Mouse (Mus musculus): ENCODE measurements at regions not wholly inside any gene's neighbourhood (a gene's known extent, or its start where the extent isn't known, plus 50 kb on each side); places are given as distances from the start of the nearest gene placed in this dataset.

- DNase-seq: no peak
Measured at GRCm38 (mm10) chr16:85743022-85743421, 59.9 kb downstream of the Adamts1 start.

- DNase-seq: no peak
Measured at GRCm38 (mm10) chr16:85738606-85739195, 64.2 kb downstream of the Adamts1 start.

- DNase-seq: no peak
Measured at GRCm38 (mm10) chr16:85728026-85728425, 74.9 kb downstream of the Adamts1 start.

GRCm38 (mm10) chr16:85721968-85722367 is 80.9 kb downstream of the Adamts1 start:
- DNase-seq: no peak

GRCm38 (mm10) chr16:85712291-85712690 is 90.6 kb downstream of the Adamts1 start:
- DNase-seq: no peak

- DNase-seq: no peak
Measured at GRCm38 (mm10) chr16:85704254-85705020, 98.5 kb downstream of the Adamts1 start.

- no peak for DNase-seq
Measured at GRCm38 (mm10) chr16:85702889-85703480, 99.9 kb downstream of the Adamts1 start.

GRCm38 (mm10) chr16:85699329-85699728 is 103.6 kb downstream of the Adamts1 start:
- DNase-seq: no peak

- no peak for DNase-seq
Measured at GRCm38 (mm10) chr16:85682721-85683120, 120.2 kb downstream of the Adamts1 start.

- DNase-seq: peak; percentile 31
Measured at GRCm38 (mm10) chr16:85680351-85680750, 122.6 kb downstream of the Adamts1 start.

- DNase-seq: no peak
Measured at GRCm38 (mm10) chr16:85678781-85679180, 124.1 kb downstream of the Adamts1 start.

GRCm38 (mm10) chr16:85678228-85678627 is 124.7 kb downstream of the Adamts1 start:
- no peak for DNase-seq

GRCm38 (mm10) chr16:85677027-85677426 is 123.8 kb upstream of the Cyyr1 start:
- no peak for DNase-seq

GRCm38 (mm10) chr16:85668767-85669166 is 115.6 kb upstream of the Cyyr1 start:
- no peak for DNase-seq

- no peak for DNase-seq
Measured at GRCm38 (mm10) chr16:85667790-85668189, 114.6 kb upstream of the Cyyr1 start.

GRCm38 (mm10) chr16:85649516-85649915 is 96.3 kb upstream of the Cyyr1 start:
- no peak for DNase-seq

- DNase-seq: no peak
Measured at GRCm38 (mm10) chr16:85640992-85641391, 87.8 kb upstream of the Cyyr1 start.

- DNase-seq: no peak
Measured at GRCm38 (mm10) chr16:85637079-85637478, 83.9 kb upstream of the Cyyr1 start.

GRCm38 (mm10) chr16:85629738-85630137 is 76.5 kb upstream of the Cyyr1 start:
- DNase-seq: no peak

GRCm38 (mm10) chr16:85624505-85624904 is 71.3 kb upstream of the Cyyr1 start:
- DNase-seq: no peak

- no peak for DNase-seq
Measured at GRCm38 (mm10) chr16:85604089-85604488, 50.9 kb upstream of the Cyyr1 start.

Measured in cerebellum, adult 11 months (tissue).